Mouse (Mus musculus): ENCODE data around the gene Plekhd1. TPM values are rescaled to one million over a fixed set of nuclear protein-coding genes. Genes with fewer than 3 reads are reported as not detected.

Gene Plekhd1
- polyA plus RNA-seq, 1 experiment from 2014 or later = 3.1 TPM

DNA sequence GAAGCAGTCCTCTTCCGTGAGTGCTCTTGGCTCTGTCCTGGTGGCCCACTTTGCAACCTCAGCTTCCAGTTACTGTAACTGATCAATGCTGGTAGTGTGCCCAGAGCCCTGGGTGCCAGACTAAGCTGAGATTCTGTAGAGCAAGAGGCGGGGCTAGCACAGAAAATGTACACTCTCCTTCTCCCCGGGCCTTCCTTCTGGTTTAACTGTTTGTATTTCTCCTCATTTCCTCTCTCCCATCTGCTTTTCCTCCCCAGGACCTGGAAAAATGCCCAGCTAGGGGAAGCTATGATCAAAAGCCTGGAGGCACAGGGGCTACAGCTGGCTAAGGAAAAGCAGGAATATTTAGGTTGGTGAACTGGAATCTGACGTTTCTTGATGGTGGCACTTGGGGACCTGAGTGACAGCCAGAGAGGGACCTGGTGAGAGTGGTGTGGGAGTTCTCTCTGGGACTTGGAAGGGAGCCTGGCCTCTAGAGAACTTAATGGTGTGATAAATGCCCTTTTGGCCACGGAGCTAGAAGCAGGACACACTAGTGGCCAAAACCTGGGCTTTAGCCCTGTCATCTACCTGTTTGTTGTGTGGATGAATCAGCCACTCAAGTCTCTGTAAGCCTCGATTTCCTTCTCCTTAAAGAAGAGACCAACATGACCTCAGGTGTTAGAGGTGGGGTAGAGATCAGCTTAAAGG lies 14.7 kb downstream of the Plekhd1 start:
- peak; percentile 39; the same call in 1 of the 2 replicates for ATAC-seq (ENCODE audit: low FRiP score)
- Histone ChIP-seq H3K27me3 (no peaks in the 10 kb centered on the region), H3K4me2 (no peak overlapping the region), H3K9me3 (no peaks in the 10 kb centered on the region), H3K4me3 (no peak overlapping the region), H3K4me1 (replicated peaks) (peaks cover 13% of the 10 kb centered on the region; the same call in 1 of the 2 replicates), H3K27ac (no peak overlapping the region), H3K36me3 (no peaks in the 10 kb centered on the region), H3K9ac (no peak overlapping the region)
- 56% methylated on average over 6 of the region's 6 CpGs for WGBS

DNA sequence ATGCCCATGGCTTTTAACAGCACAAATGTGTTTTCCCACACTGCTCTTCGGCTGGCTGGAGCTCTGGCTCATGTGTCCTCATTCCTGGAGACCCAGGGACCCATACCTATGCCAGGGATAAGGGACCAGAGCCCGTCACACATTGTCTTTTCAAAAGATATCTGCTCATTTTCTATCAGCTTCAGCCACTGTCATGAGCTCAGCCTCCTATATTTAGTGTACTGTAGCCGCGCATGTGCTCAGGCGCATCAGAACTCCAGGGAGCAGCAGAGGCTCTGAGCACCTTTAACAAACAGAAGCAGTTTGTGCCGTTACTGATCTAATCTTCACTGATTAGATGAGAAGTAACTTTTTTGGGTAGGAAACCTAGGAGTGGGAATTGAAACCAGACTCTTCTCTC lies 23.5 kb downstream of the Plekhd1 start:
- ATAC-seq (ENCODE audit: low FRiP score) = no peak
- H3K36me3 ChIP-seq = no peaks in the 10 kb centered on the region
- no peak overlapping the region for H3K9ac ChIP-seq
- H3K4me3 ChIP-seq = no peak overlapping the region
- no peak overlapping the region for H3K4me2 ChIP-seq
- H3K27me3 ChIP-seq = peaks cover 2% of the 10 kb centered on the region; the same call in 1 of the 2 replicates
- peaks cover 4% of the 10 kb centered on the region; the same call in 1 of the 2 replicates for H3K4me1 ChIP-seq (replicated peaks)
- H3K27ac ChIP-seq = no peak overlapping the region
- H3K9me3 ChIP-seq = no peaks in the 10 kb centered on the region
- 77% methylated on average over 6 of the region's 6 CpGs for WGBS

DNA sequence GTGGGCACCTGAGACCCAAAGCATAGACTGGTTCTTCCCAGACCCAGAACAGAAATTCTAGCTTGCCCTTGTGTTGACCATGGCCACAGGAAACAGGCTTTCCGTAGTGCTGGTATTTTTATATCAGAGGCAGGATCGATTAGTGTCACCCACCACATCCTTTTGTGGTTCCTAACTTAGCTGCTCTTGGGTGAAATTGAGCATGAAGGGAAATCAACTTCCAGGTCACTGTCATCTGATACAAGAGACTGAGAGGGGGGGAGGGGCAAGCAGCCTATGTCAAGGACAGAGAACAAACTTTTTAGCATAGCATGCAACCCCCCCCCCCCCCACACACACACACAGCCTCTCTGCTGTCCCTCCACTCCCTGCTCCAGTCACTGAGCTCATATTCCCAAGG lies 26.8 kb downstream of the Plekhd1 start:
- WGBS = 55% methylated on average over 2 of the region's 2 CpGs
- no peak overlapping the region for H3K27ac ChIP-seq
- ATAC-seq (ENCODE audit: low FRiP score) = no peak

DNA sequence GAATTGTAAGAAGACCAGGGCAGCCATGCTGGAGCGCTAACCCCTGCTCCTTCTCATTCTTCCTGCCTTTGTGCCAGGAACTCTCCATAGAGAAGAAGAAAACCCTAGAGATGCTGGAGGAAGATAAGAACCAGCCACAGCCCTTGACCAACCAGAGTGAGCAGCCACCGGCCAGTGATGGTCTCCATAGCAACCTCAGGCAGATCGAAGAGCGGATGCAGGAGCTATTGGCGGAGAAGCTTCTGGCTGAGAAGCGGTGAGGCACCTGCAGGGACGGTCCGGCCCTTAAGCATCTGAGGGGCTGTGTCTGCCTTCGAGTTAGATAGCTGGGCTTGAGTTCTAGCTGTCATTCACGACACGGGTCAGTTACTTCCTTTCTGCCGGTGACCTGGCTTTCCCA lies 28.1 kb downstream of the Plekhd1 start:
- Histone ChIP-seq H3K27ac (no peak overlapping the region), H3K36me3 (no peaks in the 10 kb centered on the region), H3K9ac (no peak overlapping the region), H3K4me2 (no peak overlapping the region), H3K4me3 (no peak overlapping the region), H3K4me1 (replicated peaks) (peaks cover 4% of the 10 kb centered on the region; the same call in 1 of the 2 replicates), H3K9me3 (no peaks in the 10 kb centered on the region), H3K27me3 (peaks cover 6% of the 10 kb centered on the region)
- 55% methylated on average over 12 of the region's 12 CpGs for WGBS
- no peak for ATAC-seq (ENCODE audit: low FRiP score)

More for the DNA sequence above, 26.8 kb downstream of the Plekhd1 start:
- Histone ChIP-seq H3K9ac (no peak overlapping the region), H3K27me3 (peaks cover 2% of the 10 kb centered on the region; the same call in 1 of the 2 replicates), H3K9me3 (no peaks in the 10 kb centered on the region), H3K36me3 (no peaks in the 10 kb centered on the region), H3K4me1 (replicated peaks) (peaks cover 4% of the 10 kb centered on the region; the same call in 1 of the 2 replicates), H3K4me3 (no peak overlapping the region), H3K4me2 (no peak overlapping the region)

DNA sequence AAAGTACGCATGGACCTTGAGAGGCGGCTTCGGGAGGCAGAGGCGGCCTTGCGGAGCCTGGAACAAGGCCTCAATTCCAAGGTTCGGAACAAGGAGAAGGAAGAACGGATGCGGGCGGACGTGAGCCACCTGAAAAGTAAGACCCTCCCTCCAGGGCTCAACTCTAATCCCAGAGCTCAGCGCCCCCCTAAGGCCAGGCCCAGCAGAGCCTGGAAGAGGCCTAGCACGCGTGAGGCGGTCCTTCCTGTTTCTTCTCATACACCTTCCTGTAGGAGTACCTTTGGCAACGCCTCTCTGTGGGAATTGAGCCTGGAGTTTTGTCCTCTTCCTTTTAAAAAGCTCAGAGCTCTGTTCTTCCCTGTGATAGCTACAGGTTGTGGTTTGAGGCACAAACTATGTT lies 29.1 kb downstream of the Plekhd1 start:
- Histone ChIP-seq H3K36me3 (no peaks in the 10 kb centered on the region), H3K27me3 (peaks cover 5% of the 10 kb centered on the region), H3K9ac (no peak overlapping the region), H3K4me3 (no peak overlapping the region), H3K9me3 (no peaks in the 10 kb centered on the region), H3K27ac (no peak overlapping the region), H3K4me2 (no peak overlapping the region), H3K4me1 (replicated peaks) (peaks cover 4% of the 10 kb centered on the region; the same call in 1 of the 2 replicates)
- WGBS = 93% methylated on average over 15 of the region's 15 CpGs
- no peak for ATAC-seq (ENCODE audit: low FRiP score)

DNA sequence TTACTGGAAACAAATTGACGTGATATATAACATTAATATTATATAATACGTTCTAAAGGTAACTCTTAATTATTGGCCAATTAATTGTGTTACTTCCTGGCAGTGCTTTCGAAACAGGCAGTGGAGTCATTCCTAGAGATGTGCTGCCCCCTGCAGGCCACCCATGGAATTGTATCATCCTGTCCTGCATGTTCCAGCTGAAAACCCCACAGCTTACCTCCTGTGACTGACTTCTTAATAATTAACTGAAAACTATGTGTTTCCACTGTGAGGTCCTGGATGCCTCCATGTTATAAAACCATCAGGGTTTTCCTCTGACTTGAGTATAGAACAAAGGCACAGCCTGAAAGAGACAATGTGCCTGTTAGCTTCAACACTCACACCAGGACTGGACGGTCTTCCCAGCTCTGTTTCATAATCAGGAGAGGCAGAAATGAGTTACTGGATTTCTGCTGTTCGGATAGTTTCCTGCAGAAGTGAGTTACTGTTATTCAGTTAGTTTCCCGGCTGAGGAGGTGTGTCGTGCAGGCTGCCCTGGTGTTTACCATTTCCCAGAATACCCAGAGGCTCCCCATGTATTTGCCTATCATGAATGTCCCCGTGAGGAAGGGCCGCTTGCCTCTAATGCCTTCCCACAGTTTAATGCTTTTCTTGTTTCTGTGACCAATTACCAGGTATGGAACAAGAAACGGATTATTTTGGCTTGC lies 32.6 kb downstream of the Plekhd1 start:
- Histone ChIP-seq H3K27me3 (peaks cover 8% of the 10 kb centered on the region; the same call in 1 of the 2 replicates), H3K27ac (no peak overlapping the region), H3K4me1 (replicated peaks) (peaks cover 4% of the 10 kb centered on the region; the same call in 1 of the 2 replicates), H3K9ac (no peak overlapping the region), H3K4me3 (no peak overlapping the region), H3K36me3 (no peaks in the 10 kb centered on the region), H3K4me2 (no peak overlapping the region), H3K9me3 (no peaks in the 10 kb centered on the region)
- WGBS = 29% methylated on average over 10 of the region's 10 CpGs
- ATAC-seq (ENCODE audit: low FRiP score) = no peak

DNA sequence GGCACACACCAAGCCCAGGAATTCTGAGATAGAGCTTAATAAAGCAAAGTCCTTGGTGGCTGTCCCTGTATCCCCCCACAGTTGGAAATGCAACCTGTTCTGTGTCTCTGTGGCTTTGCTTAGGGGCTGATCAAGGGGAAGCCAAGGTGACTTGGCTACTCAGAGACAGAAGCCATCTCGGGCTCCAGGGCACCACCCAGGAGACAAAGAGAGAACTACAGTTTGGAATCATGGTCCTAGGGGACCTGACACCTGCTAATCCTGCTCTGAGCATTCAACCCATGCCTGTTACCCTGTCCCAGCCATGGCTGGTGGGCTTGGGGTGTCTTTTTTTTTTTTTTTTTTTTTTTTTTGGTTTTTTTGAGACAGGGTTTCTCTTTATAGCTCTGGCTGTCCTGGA lies 35.8 kb downstream of the Plekhd1 start:
- no peak overlapping the region for H3K4me2 ChIP-seq
- H3K4me1 ChIP-seq (replicated peaks) = 0 out of 2 replicates have a peak, but pooled peaks cover 4% of the 10 kb centered on the region
- peaks cover 8% of the 10 kb centered on the region; the same call in 1 of the 2 replicates for H3K27me3 ChIP-seq
- ATAC-seq (ENCODE audit: low FRiP score) = no peak
- no peak overlapping the region for H3K4me3 ChIP-seq
- H3K9me3 ChIP-seq = no peaks in the 10 kb centered on the region
- no peak overlapping the region for H3K27ac ChIP-seq
- 35% methylated on average over 1 of the region's 1 CpGs for WGBS
- H3K36me3 ChIP-seq = no peaks in the 10 kb centered on the region
- H3K9ac ChIP-seq = no peak overlapping the region

DNA sequence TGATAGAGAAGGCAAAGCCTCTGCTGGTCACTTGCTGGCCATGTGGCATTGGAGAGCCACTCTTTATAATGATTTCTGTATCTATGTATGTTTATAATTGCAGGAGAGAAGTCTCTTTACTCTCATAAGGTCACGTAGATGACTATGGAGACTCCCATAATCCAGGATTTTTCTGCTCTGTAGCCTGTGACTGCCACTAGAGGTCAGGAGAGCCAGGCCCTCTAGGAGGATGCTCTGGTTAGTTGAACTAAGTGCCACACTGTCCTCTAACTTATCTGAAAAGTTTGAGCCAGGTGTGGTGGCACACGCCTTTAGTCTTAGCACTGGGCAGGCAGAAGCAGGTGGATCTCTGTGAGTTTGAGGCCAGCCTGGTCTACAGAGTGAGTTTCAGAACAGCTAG lies 36.4 kb downstream of the Plekhd1 start:
- 0 out of 2 replicates have a peak, but pooled peaks cover 4% of the 10 kb centered on the region for H3K4me1 ChIP-seq (replicated peaks)
- H3K4me2 ChIP-seq = no peak overlapping the region
- no peak overlapping the region for H3K4me3 ChIP-seq
- peaks cover 8% of the 10 kb centered on the region; the same call in 1 of the 2 replicates for H3K27me3 ChIP-seq
- ATAC-seq (ENCODE audit: low FRiP score) = no peak
- no peak overlapping the region for H3K27ac ChIP-seq
- no peaks in the 10 kb centered on the region for H3K36me3 ChIP-seq
- no peaks in the 10 kb centered on the region for H3K9me3 ChIP-seq
- 52% methylated on average over 2 of the region's 2 CpGs for WGBS
- no peak overlapping the region for H3K9ac ChIP-seq

DNA sequence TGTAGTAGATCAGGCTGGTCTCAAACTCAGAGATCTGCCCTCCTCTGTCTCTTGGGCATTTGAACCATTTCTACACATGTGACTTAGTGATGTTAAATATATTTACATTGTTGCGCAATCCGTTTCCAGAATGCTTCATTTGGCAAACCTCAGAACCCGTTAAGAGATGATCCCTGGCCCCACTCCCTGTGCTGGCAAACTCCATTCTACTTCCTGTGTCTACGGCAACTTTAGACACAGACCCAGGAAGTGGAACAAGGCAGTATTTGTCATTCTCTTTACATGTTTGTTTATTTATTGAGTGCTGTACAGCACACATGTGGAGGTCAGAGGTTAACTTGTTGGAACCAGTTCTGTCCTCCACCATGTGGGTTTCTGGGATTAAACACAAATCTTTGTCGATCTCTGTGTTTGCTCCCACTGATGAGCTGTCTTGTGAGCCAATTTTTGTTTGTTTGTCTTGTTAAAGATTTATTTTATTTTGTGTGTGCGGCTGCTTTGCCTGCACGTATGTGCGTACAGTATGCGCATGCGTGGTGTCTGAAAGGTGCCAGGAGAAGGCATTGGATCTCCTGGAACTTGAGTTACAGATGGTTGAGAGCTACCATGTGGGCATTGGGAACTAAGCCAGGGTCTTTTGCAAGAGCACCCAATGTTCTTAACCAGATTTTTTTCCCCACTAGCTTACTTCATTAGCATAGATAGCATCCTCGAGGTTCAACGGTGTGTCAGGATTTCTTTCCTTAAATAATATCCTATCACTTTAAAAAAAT lies 37.6 kb downstream of the Plekhd1 start:
- Histone ChIP-seq H3K9ac (no peak overlapping the region), H3K4me1 (replicated peaks) (0 out of 2 replicates have a peak, but pooled peaks cover 4% of the 10 kb centered on the region), H3K4me2 (no peak overlapping the region), H3K27ac (no peak overlapping the region), H3K9me3 (no peaks in the 10 kb centered on the region), H3K36me3 (no peaks in the 10 kb centered on the region), H3K4me3 (no peak overlapping the region), H3K27me3 (peaks cover 8% of the 10 kb centered on the region; the same call in 1 of the 2 replicates)
- 90% methylated on average over 12 of the region's 12 CpGs for WGBS
- peak; percentile 44; the same call in 1 of the 2 replicates for ATAC-seq (ENCODE audit: low FRiP score)

DNA sequence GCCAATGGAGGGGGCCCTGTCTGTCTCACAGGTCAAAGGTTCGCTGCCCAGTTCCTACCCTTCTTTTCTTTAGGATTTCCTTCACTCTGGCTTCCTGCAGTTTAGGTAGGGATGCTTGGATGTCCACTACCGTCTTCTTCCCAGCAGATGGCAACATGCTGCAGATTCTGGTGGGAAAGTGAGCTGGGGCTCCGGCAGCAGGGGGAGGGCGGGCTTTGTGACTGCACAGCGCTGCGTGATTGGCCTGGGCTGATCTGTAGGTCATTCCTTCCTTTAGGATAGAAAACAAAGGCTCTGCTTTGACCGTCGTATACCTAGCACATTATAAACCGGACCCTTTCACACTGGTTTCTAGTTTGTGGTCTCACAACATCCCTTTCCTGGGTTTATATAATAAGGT lies 38.2 kb downstream of the Plekhd1 start:
- peak; percentile 72 for ATAC-seq (ENCODE audit: low FRiP score)
- no peak overlapping the region for H3K4me3 ChIP-seq
- H3K36me3 ChIP-seq = no peaks in the 10 kb centered on the region
- WGBS = 3% methylated on average over 9 of the region's 9 CpGs
- no peak overlapping the region for H3K4me2 ChIP-seq
- H3K27ac ChIP-seq = peak overlapping the region; percentile 23; the same call in 1 of the 2 replicates
- 0 out of 2 replicates have a peak, but pooled peaks cover 4% of the 10 kb centered on the region for H3K4me1 ChIP-seq (replicated peaks)
- no peak overlapping the region for H3K9ac ChIP-seq
- 0 out of 2 replicates have a peak, but pooled peaks cover 4% of the 10 kb centered on the region for H3K27me3 ChIP-seq
- H3K9me3 ChIP-seq = no peaks in the 10 kb centered on the region

DNA sequence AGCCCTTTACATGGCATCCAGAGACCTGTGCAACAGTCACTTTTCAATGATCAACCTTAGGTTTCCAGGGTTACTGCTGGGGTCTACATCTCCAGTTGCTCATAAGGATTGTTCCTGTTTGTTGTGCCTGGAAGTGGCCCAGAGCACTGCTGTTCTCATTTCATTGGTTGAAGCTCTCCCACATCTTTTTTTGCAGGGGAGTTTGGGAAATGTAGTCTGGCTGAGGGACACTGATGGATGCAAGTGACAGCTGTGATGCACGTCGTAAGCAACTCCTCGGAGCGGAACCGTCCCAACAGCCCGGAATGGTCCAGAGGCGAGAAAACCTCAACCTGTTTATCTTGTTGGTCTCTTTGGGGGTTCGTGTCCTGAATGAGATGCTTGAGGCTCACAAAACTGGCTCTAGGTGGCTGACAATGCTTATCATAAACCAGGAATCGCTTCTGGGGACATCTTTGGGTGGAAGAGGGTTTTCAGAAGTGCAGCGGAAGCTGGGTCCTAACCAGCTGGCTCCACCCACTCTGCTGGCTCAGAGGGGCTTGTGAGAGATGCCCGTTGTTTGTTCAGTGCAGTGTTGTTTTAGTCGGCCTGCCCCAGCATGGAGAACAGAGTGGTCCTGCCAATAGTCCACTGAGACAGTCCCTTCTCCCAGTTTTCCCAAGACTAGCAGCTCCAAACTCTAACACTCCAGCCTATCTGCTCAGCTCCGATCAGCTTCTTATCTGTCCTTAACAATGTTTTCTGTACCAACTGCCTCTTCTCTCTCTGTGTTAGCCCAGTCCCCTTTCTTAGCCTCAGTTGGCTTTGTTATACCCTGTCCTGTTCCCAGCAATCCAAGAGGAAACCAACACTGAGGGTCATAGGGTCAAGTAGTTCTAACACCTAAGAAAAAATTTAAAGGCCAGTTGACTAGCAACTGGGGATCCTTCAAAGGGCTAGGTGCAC lies 42.4 kb downstream of the Plekhd1 start:
- Histone ChIP-seq H3K4me1 (replicated peaks) (peaks cover 24% of the 10 kb centered on the region), H3K27me3 (no peaks in the 10 kb centered on the region), H3K4me2 (no peak overlapping the region), H3K9me3 (no peaks in the 10 kb centered on the region), H3K9ac (no peak overlapping the region), H3K36me3 (no peaks in the 10 kb centered on the region), H3K4me3 (no peak overlapping the region), H3K27ac (no peak overlapping the region)
- no peak for ATAC-seq (ENCODE audit: low FRiP score)
- WGBS = 58% methylated on average over 13 of the region's 13 CpGs
